Mouse (Mus musculus) kidney, postnatal 0 days (tissue): ENCODE results near the gene Gm13275. TPM values are rescaled to one million over a fixed set of nuclear protein-coding genes. Genes with fewer than 3 reads are reported as not detected.
"Not testable (repeated sequence)": the region's sequence is repeated elsewhere in the genome, so short reads cannot be mapped to it uniquely, and the experiment has no call there.

Experiments used
- ATAC-seq: fragments of 200-750 bp; cut with Nextera tagmentation; replicated peaks from 2 replicates; pipeline ENCODE4 v1.8.0; 2017; ENCODE audit warnings: low read depth, moderate number of reproducible peaks, moderate TSS enrichment, moderate library complexity; ENCODE audit not compliant: low FRiP score
- DNase-seq: peaks from one replicate; pipeline ENCODE4 v3.0.0-alpha.2; 2016; ENCODE audit warnings: low spot score
- H3K27ac ChIP-seq: fragments of 300-500 bp; sonication (generic); 2 replicates; pipeline ENCODE4 v1.5.1; 2014; ENCODE audit warnings: mild to moderate bottlenecking
- H3K27me3 ChIP-seq: fragments of 300-500 bp; sonication (generic); 2 replicates; pipeline ENCODE4 v1.6.1; 2014; ENCODE audit warnings: low read length, mixed read lengths; ENCODE audit not compliant: insufficient read depth
- H3K36me3 ChIP-seq: fragments of 300-500 bp; sonication (generic); 2 replicates; pipeline ENCODE4 v1.6.1; 2014; ENCODE audit warnings: low read length, mixed read lengths; ENCODE audit not compliant: insufficient read depth
- H3K4me1 ChIP-seq: fragments of 300-500 bp; sonication (generic); replicated peaks from 2 replicates; pipeline ENCODE4 v1.6.1; 2014; ENCODE audit warnings: antibody characterized with exemption, low read length, mixed read lengths; ENCODE audit not compliant: insufficient read depth
- H3K4me2 ChIP-seq: fragments of 300-500 bp; sonication (generic); 2 replicates; pipeline ENCODE4 v1.6.1; 2014; ENCODE audit warnings: mild to moderate bottlenecking, low read length, moderate library complexity, mixed read lengths
- H3K4me3 ChIP-seq: fragments of 300-500 bp; sonication (generic); replicated peaks from 2 replicates; pipeline ENCODE4 v1.5.1; 2014; ENCODE audit warnings: low read depth, low read length
- H3K9ac ChIP-seq: fragments of 300-500 bp; sonication (generic); 2 replicates; pipeline ENCODE4 v1.6.1; 2014; ENCODE audit warnings: low read depth, low read length
- H3K9me3 ChIP-seq: fragments of 300-500 bp; sonication (generic); replicated peaks from 2 replicates; pipeline ENCODE4 v1.6.1; 2016; ENCODE audit warnings: low read length, inconsistent platforms, mixed read lengths
- CTCF ChIP-seq: IDR thresholded peaks from 2 replicates; pipeline ENCODE4 v1.5.1; 2016; ENCODE audit warnings: antibody characterized with exemption, low read depth, mild to moderate bottlenecking, moderate library complexity
- WGBS: fragments of 180-500 bp; shearing (Covaris S2); extraction: QIAGEN DNeasy Blood & Tissue Kit; methylation state at CpG from one replicate; pipeline ENCODE4 v1.1.7; 2014; 5-methylcytosine and 5-hydroxymethylcytosine counted together
- polyA plus RNA-seq: library from polyadenylated mRNA; unstranded; fragments of >200 nt; fragmentation: Nextera tagmentation; extraction: Ambion mirVana; gene quantifications from 2 replicates; pipeline ENCODE4 v1.2.1, GENCODE M21; 2015

Gm13275 gene
- polyA plus RNA-seq, 1 experiment from 2014 or later = not detected

GRCm38 (mm10) chr4:88782335-88782734 is 12.0 kb upstream of the Gm13275 start:
- H3K4me2 ChIP-seq = peak overlapping the region; percentile 35; the same call in 1 of the 2 replicates
- H3K9ac ChIP-seq, H3K36me3 ChIP-seq, DNase-seq, H3K9me3 ChIP-seq, H3K27me3 ChIP-seq, ATAC-seq, H3K4me1 ChIP-seq, H3K4me3 ChIP-seq: not testable (repeated sequence)
- 0% methylated on average over 3 of the region's 31 CpGs for WGBS
- H3K27ac ChIP-seq = peak overlapping the region; percentile 50; the same call in 1 of the 2 replicates

GRCm38 (mm10) chr4:88785409-88785808 is 8.9 kb upstream of the Gm13275 start, which contains the start of gene Gm13276:
Gm13276 (plus strand) TSS chr4:88785709.
- not testable (repeated sequence) for H3K27ac ChIP-seq, H3K4me3 ChIP-seq, H3K9ac ChIP-seq, ATAC-seq, H3K27me3 ChIP-seq, H3K4me2 ChIP-seq, H3K4me1 ChIP-seq, DNase-seq, H3K9me3 ChIP-seq, H3K36me3 ChIP-seq
- WGBS = no CpG with 5 or more reads among the region's 27 CpGs

DNA sequence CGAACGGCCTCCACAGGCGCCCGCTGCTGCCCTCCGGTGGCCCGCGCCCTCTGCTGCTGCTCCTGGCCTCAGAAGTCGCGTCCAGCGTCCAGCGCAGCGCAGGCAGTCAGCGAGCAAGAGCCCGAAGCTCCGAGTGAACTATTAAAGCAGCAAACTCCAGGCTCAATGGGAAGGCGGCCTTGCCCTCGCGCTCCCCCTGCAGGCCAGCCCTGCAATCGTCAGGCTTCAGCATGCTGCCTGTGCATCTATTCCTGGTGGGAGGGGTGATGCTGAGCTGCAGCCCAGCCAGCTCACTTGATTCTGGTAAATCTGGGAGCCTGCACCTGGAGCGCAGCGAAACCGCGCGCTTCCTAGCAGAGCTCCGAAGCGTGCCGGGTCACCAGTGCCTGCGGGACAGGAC is 5.9 kb upstream of the Gm13275 start, which contains the start of gene Gm13277:
Gm13277 (plus strand) TSS at position 231 of the 400 bp plus-strand sequence.
- 0% methylated on average over 2 of the region's 28 CpGs for WGBS
- not testable (repeated sequence) for H3K4me1 ChIP-seq, DNase-seq, H3K36me3 ChIP-seq, H3K27me3 ChIP-seq, H3K9me3 ChIP-seq, H3K27ac ChIP-seq, H3K4me3 ChIP-seq, ATAC-seq, H3K9ac ChIP-seq, H3K4me2 ChIP-seq
- TF ChIP-seq CTCF = peak; percentile 58

- not testable (repeated sequence) for H3K9ac ChIP-seq, ATAC-seq, H3K4me3 ChIP-seq, H3K9me3 ChIP-seq, DNase-seq, H3K4me2 ChIP-seq, H3K27ac ChIP-seq, H3K36me3 ChIP-seq, H3K4me1 ChIP-seq, H3K27me3 ChIP-seq
- WGBS = no CpG with 5 or more reads among the region's 28 CpGs
Measured at GRCm38 (mm10) chr4:88791250-88791649, 3.0 kb upstream of the Gm13275 start, which contains the start of gene Gm13278. Gm13278 (plus strand) TSS chr4:88791550.

- H3K36me3 ChIP-seq, H3K27ac ChIP-seq, DNase-seq, H3K27me3 ChIP-seq, ATAC-seq, H3K9me3 ChIP-seq, H3K4me2 ChIP-seq, H3K4me1 ChIP-seq, H3K4me3 ChIP-seq, H3K9ac ChIP-seq: not testable (repeated sequence)
- WGBS = no CpG with 5 or more reads among the region's 28 CpGs
Measured at GRCm38 (mm10) chr4:88797097-88797496, 2.8 kb downstream of the Gm13275 start, which contains the start of gene Gm13279. Gm13279 (plus strand) TSS chr4:88797397.

DNA sequence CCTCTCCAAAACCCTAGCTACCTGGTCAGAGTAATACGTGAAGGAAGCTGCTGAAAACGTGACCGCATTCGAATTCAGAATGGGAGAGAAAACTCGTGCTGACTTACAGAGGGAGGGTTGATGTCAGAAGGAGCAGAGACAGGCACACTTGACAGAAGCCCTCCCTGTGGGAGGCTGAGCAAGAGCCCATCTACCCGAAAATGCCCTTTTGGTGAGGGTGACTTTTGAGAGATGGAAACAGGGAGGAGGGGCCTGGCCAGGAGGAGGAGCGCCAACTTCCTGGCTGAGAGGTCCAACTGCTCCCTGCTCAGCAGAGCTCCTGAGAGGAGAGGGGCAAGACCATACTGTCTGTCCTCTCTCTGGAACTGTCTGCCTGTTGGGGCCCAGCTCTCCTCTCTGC is 5.1 kb downstream of the Gm13275 start, which contains the start of gene Gm13285:
Gm13285 (plus strand) TSS at position 301 of the 400 bp plus-strand sequence.
- not testable (repeated sequence) for H3K4me1 ChIP-seq, H3K36me3 ChIP-seq, H3K4me3 ChIP-seq, H3K9me3 ChIP-seq, H3K9ac ChIP-seq, ATAC-seq, H3K27me3 ChIP-seq, DNase-seq, H3K4me2 ChIP-seq, H3K27ac ChIP-seq
- WGBS = 8% methylated on average over 5 of the region's 7 CpGs

GRCm38 (mm10) chr4:88802954-88803353 is 8.7 kb downstream of the Gm13275 start, which contains the start of gene Gm13287:
Gm13287 (plus strand) TSS chr4:88803254.
- not testable (repeated sequence) for H3K4me2 ChIP-seq, H3K4me1 ChIP-seq, H3K27me3 ChIP-seq, H3K4me3 ChIP-seq, H3K36me3 ChIP-seq, H3K9ac ChIP-seq, H3K27ac ChIP-seq, DNase-seq, ATAC-seq, H3K9me3 ChIP-seq
- no CpG with 5 or more reads among the region's 29 CpGs for WGBS

DNA sequence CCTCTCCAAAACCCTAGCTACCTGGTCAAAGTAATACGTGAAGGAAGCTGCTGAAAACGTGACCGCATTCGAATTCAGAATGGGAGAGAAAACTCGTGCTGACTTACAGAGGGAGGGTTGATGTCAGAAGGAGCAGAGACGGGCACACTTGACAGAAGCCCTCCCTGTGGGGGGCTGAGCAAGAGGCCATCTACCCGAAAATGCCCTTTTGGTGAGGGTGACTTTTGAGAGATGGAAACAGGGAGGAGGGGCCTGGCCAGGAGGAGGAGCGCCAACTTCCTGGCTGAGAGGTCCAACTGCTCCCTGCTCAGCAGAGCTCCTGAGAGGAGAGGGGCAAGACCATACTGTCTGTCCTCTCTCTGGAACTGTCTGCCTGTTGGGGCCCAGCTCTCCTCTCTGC is 10.9 kb downstream of the Gm13275 start, which contains the start of gene Gm13288:
Gm13288 (plus strand) TSS at position 301 of the 400 bp plus-strand sequence.
- not testable (repeated sequence) for DNase-seq, H3K4me2 ChIP-seq, H3K27me3 ChIP-seq, ATAC-seq, H3K27ac ChIP-seq, H3K4me3 ChIP-seq, H3K9me3 ChIP-seq, H3K36me3 ChIP-seq, H3K4me1 ChIP-seq, H3K9ac ChIP-seq
- WGBS = no CpG with 5 or more reads among the region's 8 CpGs
